In genomic region chr15:79074913-79075532, GRCm38 (mm10) we compare ENCODE assay signal across 8 mouse cellular contexts. TPM values are rescaled to one million over a fixed set of nuclear protein-coding genes. Genes with fewer than 3 reads are reported as not detected.
DNase-seq lines count a peak whose midpoint lies in the region; ATAC-seq lines count a peak whose summit lies in the region.

TSS of gene Eif3l (plus strand) at chr15:79075179.

- H3K4me1 ChIP-seq in embryonic facial prominence, embryonic 11.5 days (ENCODE audit: control insufficient read depth, insufficient read depth, low read length), result no peaks in the 10 kb centered on the region; the same call in 1 of the 2 replicates
- H3K4me1 ChIP-seq in limb, embryonic 13.5 days, result peaks cover 16% of the 10 kb centered on the region
- peaks cover 16% of the 10 kb centered on the region for H3K4me1 ChIP-seq in midbrain, embryonic 16.5 days (ENCODE audit: control insufficient read depth, insufficient read depth, low read length)

- peak within 1 kb of the TSS; percentile 79 for H3K9ac ChIP-seq in embryonic facial prominence, embryonic 11.5 days (replicated peaks; ENCODE audit: low read length)
- peak within 1 kb of the TSS; percentile 85 for H3K9ac ChIP-seq in limb, embryonic 13.5 days
- peak within 1 kb of the TSS; percentile 88 for H3K9ac ChIP-seq in midbrain, embryonic 16.5 days (ENCODE audit: low read depth, low read length)

- H3K27ac ChIP-seq in embryonic facial prominence, embryonic 11.5 days (replicated peaks; ENCODE audit: low read depth, low read length), result peak within 1 kb of the TSS; percentile 42
- H3K27ac ChIP-seq in limb, embryonic 13.5 days, result peak within 1 kb of the TSS; percentile 74; the same call in 1 of the 2 replicates
- H3K27ac ChIP-seq in midbrain, embryonic 16.5 days (ENCODE audit: low read length), result peak within 1 kb of the TSS; percentile 75

- peak within 1 kb of the TSS; percentile 65 for H3K4me2 ChIP-seq in embryonic facial prominence, embryonic 11.5 days (ENCODE audit: low read depth, low read length)
- H3K4me2 ChIP-seq in limb, embryonic 13.5 days (replicated peaks), result peak within 1 kb of the TSS; percentile 88
- peak within 1 kb of the TSS; percentile 85 for H3K4me2 ChIP-seq in midbrain, embryonic 16.5 days (ENCODE audit: low read length)

- peak within 1 kb of the TSS; percentile 94 for H3K4me3 ChIP-seq in embryonic facial prominence, embryonic 11.5 days (ENCODE audit: low read depth, low read length)
- peak within 1 kb of the TSS; percentile 96 for H3K4me3 ChIP-seq in limb, embryonic 13.5 days
- peak within 1 kb of the TSS; percentile 94 for H3K4me3 ChIP-seq in midbrain, embryonic 16.5 days (ENCODE audit: low read depth, low read length)

- ATAC-seq in embryonic facial prominence, embryonic 11.5 days (replicated peaks; ENCODE audit: insufficient number of reproducible peaks, low FRiP score, low TSS enrichment, low read depth), result peak; percentile 78
- peak; percentile 84 for ATAC-seq in limb, embryonic 13.5 days (ENCODE audit: low FRiP score, low read depth)
- peak; percentile 91 for ATAC-seq in midbrain, embryonic 16.5 days

- WGBS in embryonic facial prominence, embryonic 11.5 days, result under 1% methylated on average over 49 of the region's 49 CpGs
- WGBS in limb, embryonic 13.5 days, result under 1% methylated on average over 49 of the region's 49 CpGs
- under 1% methylated on average over 49 of the region's 49 CpGs for WGBS in midbrain, embryonic 16.5 days

- H3K27me3 ChIP-seq in embryonic facial prominence, embryonic 11.5 days (ENCODE audit: control insufficient read depth, insufficient read depth, low read length), result no peaks in the 10 kb centered on the region
- no peaks in the 10 kb centered on the region for H3K27me3 ChIP-seq in limb, embryonic 13.5 days
- H3K27me3 ChIP-seq in midbrain, embryonic 16.5 days (ENCODE audit: control insufficient read depth, insufficient read depth, low read depth, low read length), result no peaks in the 10 kb centered on the region

- H3K9me3 ChIP-seq in embryonic facial prominence, embryonic 11.5 days (replicated peaks; ENCODE audit: control insufficient read depth, low read length), result no peaks in the 10 kb centered on the region
- no peaks in the 10 kb centered on the region for H3K9me3 ChIP-seq in limb, embryonic 13.5 days
- H3K9me3 ChIP-seq in midbrain, embryonic 16.5 days (replicated peaks; ENCODE audit: control insufficient read depth, low read length, poor library complexity, severe bottlenecking), result no peaks in the 10 kb centered on the region

- peaks cover 9% of the 10 kb centered on the region for H3K36me3 ChIP-seq in embryonic facial prominence, embryonic 11.5 days (replicated peaks; ENCODE audit: control insufficient read depth, insufficient read depth, low read depth, low read length)
- H3K36me3 ChIP-seq in limb, embryonic 13.5 days, result peaks cover 36% of the 10 kb centered on the region
- peaks cover 13% of the 10 kb centered on the region for H3K36me3 ChIP-seq in midbrain, embryonic 16.5 days (ENCODE audit: control insufficient read depth, insufficient read depth, low read length)

- DNase-seq in layer of hippocampus, adult 11-12 months (ENCODE audit: low spot score), result peak; percentile 85
- no peak for DNase-seq in layer of hippocampus, adult 9-10 months (ENCODE audit: low spot score)
- DNase-seq in embryonic facial prominence, embryonic 11.5 days (ENCODE audit: low spot score), result peak; percentile 93
- peak; percentile 99 for DNase-seq in heart, adult 11 months
- DNase-seq in kidney, adult 18-20 months, result peak; percentile 88
- peak; percentile 75 to 89 for DNase-seq in spleen, postnatal 10 days (ENCODE audit: low spot score in 2 of 2)

RNA-seq across cellular contexts. Expression of gene Eif3l, which starts in this region (rescaled TPM):
- polyA plus RNA-seq in embryonic facial prominence, embryonic 11.5 days (2014; fragmentation: Nextera tagmentation; extraction: Ambion mirVana), result 286 and 292 TPM in 2 replicates
- polyA plus RNA-seq in limb, embryonic 13.5 days (2015; fragmentation: Nextera tagmentation; extraction: Ambion mirVana), result 221 and 229 TPM in 2 replicates
- polyA plus RNA-seq in midbrain, embryonic 16.5 days (2015; fragmentation: Nextera tagmentation; extraction: Ambion mirVana), result 165 TPM in 2 replicates
